Mouse (Mus musculus): Measurements from ENCODE around the gene Plppr1. TPM values are rescaled to one million over a fixed set of nuclear protein-coding genes. Genes with fewer than 3 reads are reported as not detected.

Gene Plppr1
- total and polyA plus RNA-seq, 2 experiments from 2014 or later: 41.0 to 54.6 TPM

DNA sequence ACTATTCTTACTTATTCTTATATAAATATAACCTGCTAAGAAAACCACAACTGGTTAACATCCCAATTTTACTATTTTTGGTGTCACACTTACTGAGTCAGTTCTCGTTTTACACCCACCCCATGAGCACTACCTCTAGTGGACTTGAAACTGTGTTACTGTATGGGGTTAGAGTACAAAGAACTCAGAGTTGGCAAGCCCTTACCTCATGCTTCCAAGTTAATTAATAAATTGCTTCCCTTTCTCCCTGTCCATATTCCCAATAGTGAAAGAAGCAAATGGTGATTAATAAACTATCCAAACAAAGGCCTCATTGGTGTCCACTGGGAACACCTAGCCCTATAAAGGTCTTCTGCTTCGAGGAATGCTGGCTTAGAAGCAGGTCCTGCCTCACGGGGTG, 107.3 kb downstream of the Plppr1 start:
- Histone ChIP-seq H3K4me2 (ENCODE audit: low read depth, low read length, poor library complexity, severe bottlenecking) (no peak overlapping the region), H3K27me3 (ENCODE audit: insufficient read depth, low read length) (no peaks in the 10 kb centered on the region), H3K4me1 (ENCODE audit: insufficient read depth, low read length) (peaks cover 3% of the 10 kb centered on the region; the same call in 1 of the 2 replicates), H3K36me3 (ENCODE audit: insufficient read depth, low read length) (no peaks in the 10 kb centered on the region), H3K9me3 (ENCODE audit: low read length) (no peaks in the 10 kb centered on the region), H3K27ac (ENCODE audit: low read depth, low read length) (no peak overlapping the region), H3K4me3 (ENCODE audit: low read depth, low read length) (no peak overlapping the region), H3K9ac (replicated peaks; ENCODE audit: low read length, poor library complexity, severe bottlenecking) (no peak overlapping the region)
- TF ChIP-seq CTCF (IDR thresholded peaks at IDR 0.05): no peak
- no peak for DNase-seq (ENCODE audit: low spot score)
- ATAC-seq (ENCODE audit: low FRiP score): no peak
- 69% methylated on average over 3 of the region's 3 CpGs for WGBS

DNA sequence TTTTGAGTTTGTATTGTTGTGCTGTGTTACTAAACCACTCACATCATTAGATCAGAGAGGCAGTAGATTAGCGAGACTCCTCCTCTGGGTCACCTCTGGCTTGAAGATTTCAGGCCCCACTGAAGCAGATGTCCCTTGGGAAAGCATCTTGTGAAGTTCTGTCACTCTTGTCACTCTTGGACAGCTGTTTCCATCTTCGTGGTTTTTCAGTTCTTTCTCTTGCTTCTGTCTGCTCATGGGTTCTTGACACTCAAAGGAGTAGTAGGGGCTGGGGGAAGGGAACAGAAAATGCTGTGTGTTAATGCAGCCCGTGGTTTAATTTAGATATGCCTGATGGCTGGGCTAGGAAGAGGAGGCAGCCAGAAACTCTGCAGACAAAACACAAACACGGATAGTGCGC, 108.0 kb downstream of the Plppr1 start:
- Histone ChIP-seq H3K27me3 (ENCODE audit: insufficient read depth, low read length) (no peaks in the 10 kb centered on the region), H3K4me3 (ENCODE audit: low read depth, low read length) (no peak overlapping the region), H3K9me3 (ENCODE audit: low read length) (no peaks in the 10 kb centered on the region), H3K27ac (ENCODE audit: low read depth, low read length) (no peak overlapping the region), H3K36me3 (ENCODE audit: insufficient read depth, low read length) (no peaks in the 10 kb centered on the region), H3K4me2 (ENCODE audit: low read depth, low read length, poor library complexity, severe bottlenecking) (no peak overlapping the region), H3K9ac (replicated peaks; ENCODE audit: low read length, poor library complexity, severe bottlenecking) (no peak overlapping the region), H3K4me1 (ENCODE audit: insufficient read depth, low read length) (peaks cover 3% of the 10 kb centered on the region; the same call in 1 of the 2 replicates)
- TF ChIP-seq CTCF (IDR thresholded peaks at IDR 0.05): no peak
- DNase-seq (ENCODE audit: low spot score) (no peak), ATAC-seq (ENCODE audit: low FRiP score) (no peak)
- WGBS: 79% methylated on average over 5 of the region's 5 CpGs

DNA sequence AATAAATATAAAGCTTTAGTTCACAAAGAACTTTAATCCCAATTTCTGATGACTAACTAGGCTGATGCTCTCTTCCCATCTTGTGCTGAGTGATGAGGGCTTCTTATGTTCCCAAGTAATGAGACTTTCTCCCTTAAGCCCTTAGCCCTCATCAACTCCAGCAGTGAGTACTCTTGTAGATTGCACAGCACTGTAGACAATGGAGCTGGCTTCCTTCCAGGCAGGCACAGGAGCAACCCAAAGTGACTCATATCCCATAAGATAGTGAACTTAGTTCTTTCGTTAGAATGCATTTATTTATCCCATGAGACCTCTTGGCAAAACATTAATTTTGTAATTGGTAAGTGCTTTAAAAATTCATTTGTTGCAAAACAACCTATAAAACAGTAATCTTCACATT, 110.4 kb downstream of the Plppr1 start:
- Histone ChIP-seq H3K4me2 (ENCODE audit: low read depth, low read length, poor library complexity, severe bottlenecking) (no peak overlapping the region), H3K9ac (replicated peaks; ENCODE audit: low read length, poor library complexity, severe bottlenecking) (no peak overlapping the region), H3K27me3 (ENCODE audit: insufficient read depth, low read length) (no peaks in the 10 kb centered on the region), H3K4me3 (ENCODE audit: low read depth, low read length) (no peak overlapping the region), H3K36me3 (ENCODE audit: insufficient read depth, low read length) (no peaks in the 10 kb centered on the region), H3K27ac (ENCODE audit: low read depth, low read length) (no peak overlapping the region), H3K4me1 (ENCODE audit: insufficient read depth, low read length) (peaks cover 3% of the 10 kb centered on the region; the same call in 1 of the 2 replicates), H3K9me3 (ENCODE audit: low read length) (no peaks in the 10 kb centered on the region)
- TF ChIP-seq CTCF (IDR thresholded peaks at IDR 0.05): no peak
- WGBS: 71% methylated on average over 1 of the region's 1 CpGs
- DNase-seq (ENCODE audit: low spot score): peak; percentile 32
- ATAC-seq (ENCODE audit: low FRiP score): no peak

DNA sequence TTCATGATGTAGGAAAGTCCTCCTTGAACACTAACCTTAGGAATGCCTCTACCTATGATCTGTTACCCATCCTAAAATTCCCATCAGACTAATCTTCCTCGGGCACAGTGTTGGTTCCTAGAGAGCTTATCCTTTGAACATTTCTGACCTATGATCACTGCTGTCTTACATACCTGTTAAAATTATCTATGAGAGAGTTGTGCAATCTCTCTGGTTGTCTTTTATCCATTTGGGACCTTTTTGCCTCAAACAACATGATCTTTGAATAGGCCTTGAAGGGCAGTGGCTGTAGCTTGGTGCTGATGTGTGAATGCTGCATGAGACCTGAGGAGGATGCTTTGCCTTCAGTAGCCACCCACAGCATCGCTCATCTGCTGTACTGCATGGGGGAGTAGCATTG, 119.0 kb downstream of the Plppr1 start:
- ATAC-seq (ENCODE audit: low FRiP score) (no peak), DNase-seq (ENCODE audit: low spot score) (no peak)
- Histone ChIP-seq H3K27ac (ENCODE audit: low read depth, low read length) (no peak overlapping the region), H3K27me3 (ENCODE audit: insufficient read depth, low read length) (no peaks in the 10 kb centered on the region), H3K4me1 (ENCODE audit: insufficient read depth, low read length) (no peaks in the 10 kb centered on the region), H3K4me2 (ENCODE audit: low read depth, low read length, poor library complexity, severe bottlenecking) (no peak overlapping the region), H3K4me3 (ENCODE audit: low read depth, low read length) (no peak overlapping the region), H3K9me3 (ENCODE audit: low read length) (no peaks in the 10 kb centered on the region), H3K36me3 (ENCODE audit: insufficient read depth, low read length) (no peaks in the 10 kb centered on the region), H3K9ac (replicated peaks; ENCODE audit: low read length, poor library complexity, severe bottlenecking) (no peak overlapping the region)
- 82% methylated on average over 2 of the region's 2 CpGs for WGBS
- TF ChIP-seq CTCF (IDR thresholded peaks at IDR 0.05): no peak

DNA sequence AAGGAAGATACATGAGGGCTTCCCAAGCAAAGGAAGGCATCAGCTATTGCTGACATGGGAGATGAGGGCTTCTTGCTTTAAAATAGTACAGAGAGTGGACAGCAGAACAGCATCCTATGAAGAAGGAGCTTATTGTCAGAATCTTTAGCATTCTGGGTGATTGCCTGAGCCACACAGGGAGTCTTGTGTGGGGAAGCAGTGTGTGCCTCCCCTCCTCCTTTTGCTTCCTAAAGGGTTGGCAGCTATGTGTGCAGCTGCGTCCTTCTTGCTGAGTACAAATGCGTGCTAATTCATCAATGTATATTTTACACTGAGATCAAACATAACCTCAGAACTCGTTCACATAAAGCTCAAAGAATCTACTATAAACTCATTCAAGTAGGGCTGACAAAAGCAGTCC, 119.8 kb downstream of the Plppr1 start:
- Histone ChIP-seq H3K27me3 (ENCODE audit: insufficient read depth, low read length) (no peaks in the 10 kb centered on the region), H3K4me3 (ENCODE audit: low read depth, low read length) (no peak overlapping the region), H3K27ac (ENCODE audit: low read depth, low read length) (0 out of 2 replicates have a peak overlapping the region, but pooled peaks have one; percentile 18), H3K4me2 (ENCODE audit: low read depth, low read length, poor library complexity, severe bottlenecking) (no peak overlapping the region), H3K9me3 (ENCODE audit: low read length) (no peaks in the 10 kb centered on the region), H3K36me3 (ENCODE audit: insufficient read depth, low read length) (no peaks in the 10 kb centered on the region), H3K4me1 (ENCODE audit: insufficient read depth, low read length) (no peaks in the 10 kb centered on the region), H3K9ac (replicated peaks; ENCODE audit: low read length, poor library complexity, severe bottlenecking) (no peak overlapping the region)
- TF ChIP-seq CTCF (IDR thresholded peaks at IDR 0.05): no peak
- 53% methylated on average over 3 of the region's 3 CpGs for WGBS
- peak; percentile 47 for DNase-seq (ENCODE audit: low spot score)
- ATAC-seq (ENCODE audit: low FRiP score): no peak

DNA sequence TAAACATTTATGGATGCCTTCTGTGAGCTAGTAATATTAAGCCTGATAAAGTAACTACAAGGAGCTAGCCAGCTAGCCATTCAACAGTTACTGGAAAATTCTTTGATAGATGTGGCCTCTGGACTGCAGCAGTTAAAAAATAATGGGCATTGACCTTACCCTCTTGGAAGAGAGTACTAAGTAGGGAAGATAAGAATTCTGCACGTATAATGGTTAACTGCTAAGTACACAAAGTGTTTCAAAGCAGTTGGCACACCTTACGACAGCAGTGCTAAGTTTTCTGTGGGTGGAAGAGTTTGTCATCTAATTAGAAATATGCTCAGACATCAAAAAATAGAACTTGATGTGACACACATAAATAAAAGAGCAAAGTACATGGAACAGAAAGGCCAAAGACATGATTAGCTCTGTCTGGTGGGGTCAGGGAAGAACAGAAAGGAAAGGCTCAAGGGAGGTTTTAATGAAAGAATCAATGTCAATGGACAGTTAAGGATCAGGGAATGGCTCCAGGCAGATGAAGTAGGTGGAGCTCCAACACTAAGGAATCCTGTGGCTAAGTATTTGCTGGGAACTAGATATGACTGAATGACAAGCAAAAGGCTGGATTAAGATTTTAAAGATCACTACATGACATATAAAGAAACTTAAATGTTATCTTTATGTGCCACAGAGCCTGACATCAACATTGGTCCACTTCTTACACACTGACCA, 120.6 kb downstream of the Plppr1 start:
- no peak overlapping the region for H3K9ac ChIP-seq (replicated peaks; ENCODE audit: low read length, poor library complexity, severe bottlenecking)
- H3K27ac ChIP-seq (ENCODE audit: low read depth, low read length): no peak overlapping the region
- WGBS: 73% methylated on average over 2 of the region's 2 CpGs
- no peaks in the 10 kb centered on the region for H3K9me3 ChIP-seq (ENCODE audit: low read length)
- no peak overlapping the region for H3K4me2 ChIP-seq (ENCODE audit: low read depth, low read length, poor library complexity, severe bottlenecking)
- no peak for DNase-seq (ENCODE audit: low spot score)
- no peak overlapping the region for H3K4me3 ChIP-seq (ENCODE audit: low read depth, low read length)
- H3K27me3 ChIP-seq (ENCODE audit: insufficient read depth, low read length): no peaks in the 10 kb centered on the region
- H3K4me1 ChIP-seq (ENCODE audit: insufficient read depth, low read length): no peaks in the 10 kb centered on the region
- no peak for ATAC-seq (ENCODE audit: low FRiP score)
- no peaks in the 10 kb centered on the region for H3K36me3 ChIP-seq (ENCODE audit: insufficient read depth, low read length)
- TF ChIP-seq CTCF (IDR thresholded peaks at IDR 0.05): no peak
